ENCODE assay signal across 8 mouse cellular contexts in the genomic region with DNA sequence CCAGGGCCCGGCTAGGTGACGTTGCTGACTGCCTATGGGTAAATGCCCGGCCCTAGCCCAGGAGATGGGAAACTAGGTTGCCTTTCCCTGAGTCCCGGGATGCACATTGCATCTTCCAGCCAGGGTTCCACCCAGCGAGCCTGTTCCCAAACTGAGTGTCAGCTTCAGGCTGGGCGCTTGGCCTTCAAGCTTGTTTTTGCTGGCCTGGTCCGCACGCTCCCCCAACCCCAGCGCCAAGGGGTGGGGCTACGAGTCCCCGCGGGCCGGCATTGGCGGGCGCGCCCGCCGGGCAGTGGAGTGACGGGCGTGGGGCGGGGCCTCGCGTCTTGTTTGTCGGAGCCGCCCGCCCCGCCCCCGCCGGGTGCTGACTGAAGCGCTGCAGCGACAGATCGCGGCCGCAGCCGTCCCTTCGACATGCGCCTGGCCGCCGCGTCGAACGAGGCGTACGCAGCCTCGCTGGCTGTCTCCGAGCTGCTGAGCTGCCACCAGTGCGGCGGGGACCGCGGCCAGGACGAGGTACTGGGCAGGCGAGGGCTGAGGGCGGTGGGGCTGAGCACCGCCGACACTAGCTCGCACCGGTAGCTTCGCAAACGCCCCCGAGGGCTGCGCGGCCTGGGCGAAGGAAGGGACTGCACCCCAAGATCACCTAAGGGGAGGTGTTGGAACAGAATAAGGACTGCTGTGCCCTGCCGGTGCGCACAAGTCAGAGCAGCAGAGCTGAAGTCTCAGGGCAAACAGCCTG.
DNase-seq lines count a peak whose midpoint lies in the region; ATAC-seq and TF ChIP-seq lines count a peak whose summit lies in the region.

No protein-coding gene starts in this region.

- intact Hi-C loops in heart, postnatal 14 days (cut with DNase I): loop anchor here (5.0 kb wide), 2 partner anchors 75 to 390 kb away; partner anchors contain the start of gene Foxo3

- WGBS in forebrain, embryonic 14.5 days: 1% methylated on average over 63 of the region's 65 CpGs
- WGBS in liver, postnatal 0 days (ENCODE audit: insufficient replicate concordance): 3% methylated on average over 65 of the region's 65 CpGs
- WGBS in neural tube, embryonic 13.5 days: 1% methylated on average over 65 of the region's 65 CpGs

- no peak for TF ChIP-seq EP300 in liver, postnatal 0 days (IDR thresholded peaks at IDR 0.05; ENCODE audit: low read depth)

- H3K27me3 ChIP-seq in forebrain, embryonic 14.5 days (replicated peaks; ENCODE audit: control insufficient read depth, insufficient read depth, low read length): no peaks in the 10 kb centered on the region
- H3K27me3 ChIP-seq in liver, postnatal 0 days (ENCODE audit: insufficient read depth, low read length): no peaks in the 10 kb centered on the region
- H3K27me3 ChIP-seq in neural tube, embryonic 13.5 days: no peaks in the 10 kb centered on the region

- H3K4me3 ChIP-seq in ES-E14 (ENCODE audit: insufficient read depth in 1 of 2, low read depth in 1 of 2, low read length in 2 of 2, poor library complexity in 1 of 2, severe bottlenecking in 1 of 2): peak overlapping the region; percentile 76 to 82
- H3K4me3 ChIP-seq in forebrain, embryonic 14.5 days (ENCODE audit: low read depth, low read length): peak overlapping the region; percentile 71
- H3K4me3 ChIP-seq in liver, postnatal 0 days (ENCODE audit: low read depth, low read length): peak overlapping the region; percentile 76
- peak overlapping the region; percentile 68 for H3K4me3 ChIP-seq in neural tube, embryonic 13.5 days

- no peaks in the 10 kb centered on the region for H3K36me3 ChIP-seq in ES-E14 (ENCODE audit: control insufficient read depth, insufficient read depth, low read length, poor library complexity, severe bottlenecking)
- H3K36me3 ChIP-seq in forebrain, embryonic 14.5 days (ENCODE audit: control insufficient read depth, insufficient read depth, low read length): no peaks in the 10 kb centered on the region
- H3K36me3 ChIP-seq in liver, postnatal 0 days (replicated peaks; ENCODE audit: insufficient read depth, low read length): no peaks in the 10 kb centered on the region
- no peaks in the 10 kb centered on the region for H3K36me3 ChIP-seq in neural tube, embryonic 13.5 days

- peak; percentile 99 for ATAC-seq in forebrain, embryonic 14.5 days
- peak; percentile 98 for ATAC-seq in liver, postnatal 0 days
- peak; percentile 97 for ATAC-seq in neural tube, embryonic 13.5 days (ENCODE audit: low read depth)

- H3K4me1 ChIP-seq in ES-E14 (ENCODE audit: control insufficient read depth in 2 of 2, insufficient read depth in 2 of 2, low read length in 2 of 2, poor library complexity in 1 of 2): peaks cover 3% of the 10 kb centered on the region in 2 experiments; a peak in 2 of 4 replicates
- peaks cover 3% of the 10 kb centered on the region; the same call in 1 of the 2 replicates for H3K4me1 ChIP-seq in forebrain, embryonic 14.5 days (ENCODE audit: control insufficient read depth, insufficient read depth, low read length)
- peaks cover 22% of the 10 kb centered on the region for H3K4me1 ChIP-seq in liver, postnatal 0 days (ENCODE audit: insufficient read depth)
- H3K4me1 ChIP-seq in neural tube, embryonic 13.5 days (replicated peaks): peaks cover 30% of the 10 kb centered on the region

- no peak; the same call in 1 of the 2 replicates for TF ChIP-seq CTCF in liver, postnatal 0 days (IDR thresholded peaks at IDR 0.05; ENCODE audit: low read depth)

- peak overlapping the region; percentile 79 for H3K4me2 ChIP-seq in forebrain, embryonic 14.5 days (ENCODE audit: low read length)
- peak overlapping the region; percentile 87 for H3K4me2 ChIP-seq in liver, postnatal 0 days (ENCODE audit: low read depth, low read length)
- H3K4me2 ChIP-seq in neural tube, embryonic 13.5 days: peak overlapping the region; percentile 77

- peak; percentile 91 for DNase-seq in ES-E14 (ENCODE audit: low read depth, low spot score)
- peak; percentile 96 for DNase-seq in cerebellum, adult 11 months
- DNase-seq in forebrain, embryonic 14.5 days (ENCODE audit: low spot score): peak; percentile 98
- peak; percentile 97 to 99 for DNase-seq in heart, postnatal 14 days
- DNase-seq in layer of hippocampus, adult 11-12 months (ENCODE audit: low spot score): peak; percentile 95
- peak; percentile 99 for DNase-seq in liver, postnatal 0 days
- DNase-seq in telencephalon, adult 2 months (ENCODE audit: low read depth, low spot score): peak; percentile 87

- H3K27ac ChIP-seq in ES-E14 (ENCODE audit: insufficient read depth, low read depth, low read length, poor library complexity, severe bottlenecking): no peak overlapping the region
- H3K27ac ChIP-seq in forebrain, embryonic 14.5 days (ENCODE audit: low read depth, low read length): peak overlapping the region; percentile 95
- peak overlapping the region; percentile 98 for H3K27ac ChIP-seq in liver, postnatal 0 days (ENCODE audit: low read depth)
- H3K27ac ChIP-seq in neural tube, embryonic 13.5 days (replicated peaks): peak overlapping the region; percentile 97

- peak overlapping the region; percentile 68 for H3K9ac ChIP-seq in ES-E14 (ENCODE audit: insufficient read depth, low read depth, low read length, poor library complexity, severe bottlenecking)
- peak overlapping the region; percentile 87 for H3K9ac ChIP-seq in forebrain, embryonic 14.5 days (ENCODE audit: low read length)
- peak overlapping the region; percentile 94 for H3K9ac ChIP-seq in liver, postnatal 0 days (replicated peaks)
- H3K9ac ChIP-seq in neural tube, embryonic 13.5 days: peak overlapping the region; percentile 90

- in situ Hi-C loops in ES-E14 (cut with MboI; ENCODE audit: low sequenced_read_pairs in 2 of 2, unreplicated experiment in 2 of 2): no loop called here

- no peaks in the 10 kb centered on the region for H3K9me3 ChIP-seq in ES-E14 (ENCODE audit: control insufficient read depth, insufficient read depth, low read depth, low read length)
- H3K9me3 ChIP-seq in forebrain, embryonic 14.5 days (replicated peaks; ENCODE audit: control insufficient read depth, low read length): no peaks in the 10 kb centered on the region
- H3K9me3 ChIP-seq in liver, postnatal 0 days (ENCODE audit: low read length): no peaks in the 10 kb centered on the region
- H3K9me3 ChIP-seq in neural tube, embryonic 13.5 days: no peaks in the 10 kb centered on the region

TF ChIP-seq in ES-E14, 5 proteins besides CTCF, POLR2A, EP300 and RAD21:
- TF ChIP-seq HCFC1 (IDR thresholded peaks at IDR 0.05; ENCODE audit: borderline replicate concordance, insufficient read depth, low read length) (no peak), ZNF384 (IDR thresholded peaks at IDR 0.05; ENCODE audit: low read depth, low read length) (no peak), MAFK (IDR thresholded peaks at IDR 0.05; ENCODE audit: insufficient read depth, low read depth, low read length) (no peak), CHD2 (IDR thresholded peaks at IDR 0.05; ENCODE audit: low read depth, low read length) (no peak), ZC3H11A (IDR thresholded peaks at IDR 0.05; ENCODE audit: borderline replicate concordance, low read depth, low read length) (no peak)
TF ChIP-seq in ES-E14: peak in this region for 0.
